Mouse (Mus musculus) hindbrain, postnatal 0 days (tissue): Measurements from ENCODE around the gene Tank. TPM values are rescaled to one million over a fixed set of nuclear protein-coding genes. Genes with fewer than 3 reads are reported as not detected.

Experiments used
- ATAC-seq: fragments of 200-750 bp; cut with Nextera tagmentation; 2 replicates; pipeline ENCODE4 v1.8.0; 2017; ENCODE audit warnings: mild to moderate bottlenecking, moderate TSS enrichment, moderate library complexity
- DNase-seq: peaks from one replicate; pipeline ENCODE4 v3.0.0-alpha.2; 2015; ENCODE audit warnings: low spot score
- H3K27ac ChIP-seq: fragments of 300-500 bp; sonication (generic); 2 replicates; pipeline ENCODE4 v1.5.1; 2014; ENCODE audit warnings: mild to moderate bottlenecking
- H3K27me3 ChIP-seq: fragments of 300-500 bp; sonication (generic); 2 replicates; pipeline ENCODE4 v1.6.1; 2014; ENCODE audit warnings: low read length, mixed read lengths; ENCODE audit not compliant: insufficient read depth
- H3K36me3 ChIP-seq: fragments of 300-500 bp; sonication (generic); 2 replicates; pipeline ENCODE4 v1.6.1; 2014; ENCODE audit warnings: low read length, mixed read lengths; ENCODE audit not compliant: insufficient read depth
- H3K4me1 ChIP-seq: fragments of 300-500 bp; sonication (generic); 2 replicates; pipeline ENCODE4 v1.6.1; 2014; ENCODE audit warnings: antibody characterized with exemption, low read length, mixed read lengths; ENCODE audit not compliant: insufficient read depth
- H3K4me2 ChIP-seq: fragments of 300-500 bp; sonication (generic); 2 replicates; pipeline ENCODE4 v1.6.1; 2014; ENCODE audit warnings: low read depth, mild to moderate bottlenecking, low read length, moderate library complexity, mixed read lengths
- H3K4me3 ChIP-seq: fragments of 300-500 bp; sonication (generic); 2 replicates; pipeline ENCODE4 v1.5.1; 2014; ENCODE audit warnings: low read length
- H3K9ac ChIP-seq: fragments of 300-500 bp; sonication (generic); replicated peaks from 2 replicates; pipeline ENCODE4 v1.6.1; 2014; ENCODE audit warnings: mild to moderate bottlenecking, low read length, moderate library complexity, mixed read lengths
- H3K9me3 ChIP-seq: fragments of 300-500 bp; sonication (generic); 2 replicates; pipeline ENCODE4 v1.6.1; 2016; ENCODE audit warnings: low read length, mixed read lengths
- CTCF ChIP-seq: IDR thresholded peaks from 2 replicates; pipeline ENCODE4 v1.5.1; 2016; ENCODE audit warnings: antibody characterized with exemption, control low read depth, low read depth
- WGBS: fragments of 180-500 bp; shearing (Covaris S2); extraction: QIAGEN DNeasy Blood & Tissue Kit; methylation state at CpG from one replicate; pipeline ENCODE4 v1.1.7; 2014; 5-methylcytosine and 5-hydroxymethylcytosine counted together
- polyA plus RNA-seq: library from polyadenylated mRNA; unstranded; fragments of >200 nt; fragmentation: Nextera tagmentation; extraction: Ambion mirVana; gene quantifications from 2 replicates; pipeline ENCODE4 v1.2.1, GENCODE M21; 2015
- total RNA-seq: library from RNA; depleted of rRNA; stranded (reverse); fragments of >200 nt; gene quantifications from 2 replicates; pipeline ENCODE4 v1.2.3, GENCODE M21; 2014

Gene Tank
- total and polyA plus RNA-seq, 2 experiments from 2014 or later = 19.2 to 25.2 TPM

DNA sequence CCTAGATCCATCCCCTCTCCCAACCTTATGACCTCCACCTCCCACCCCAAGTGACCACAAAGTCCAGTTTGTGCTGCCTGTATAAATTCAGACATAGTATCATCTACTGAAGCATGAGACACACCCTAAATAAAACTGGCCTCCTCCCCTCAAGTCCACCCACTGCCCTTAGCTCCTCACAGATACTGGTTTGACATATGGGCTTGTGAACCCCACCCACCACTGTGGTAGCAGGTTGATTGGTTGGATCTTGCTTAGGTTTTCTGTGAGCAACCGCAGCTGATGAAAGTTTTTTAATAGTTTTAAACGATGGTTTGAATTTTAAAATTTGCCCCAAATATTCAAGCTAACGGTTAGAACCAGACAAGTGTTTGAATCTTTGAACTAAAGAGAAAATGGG, 13.7 kb downstream of the Tank start:
- 92% methylated on average over 3 of the region's 3 CpGs for WGBS
- Histone ChIP-seq H3K9me3 (no peaks in the 10 kb centered on the region), H3K27ac (no peak overlapping the region), H3K36me3 (no peaks in the 10 kb centered on the region), H3K9ac (no peak overlapping the region), H3K4me1 (no peaks in the 10 kb centered on the region), H3K4me2 (no peak overlapping the region), H3K27me3 (no peaks in the 10 kb centered on the region), H3K4me3 (no peak overlapping the region)
- ATAC-seq (no peak), DNase-seq (no peak)
- TF ChIP-seq CTCF = no peak

DNA sequence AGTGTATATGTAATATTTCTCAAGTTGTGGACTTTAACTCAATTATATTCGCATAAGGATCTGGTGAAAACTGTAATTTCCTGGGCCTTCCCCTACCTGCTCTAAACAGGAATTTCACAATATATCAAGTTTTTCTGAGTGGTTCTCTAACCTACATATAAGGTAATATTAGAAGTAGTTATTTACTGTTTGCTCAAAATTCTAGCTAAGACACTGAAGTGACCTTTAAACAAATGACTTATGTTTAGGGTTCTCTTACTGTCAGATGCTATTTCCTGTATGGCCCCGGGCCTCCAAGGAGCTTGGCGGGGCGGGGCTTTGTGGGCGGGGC, 14.3 kb downstream of the Tank start:
- no peak overlapping the region for H3K27ac ChIP-seq
- WGBS = 17% methylated on average over 5 of the region's 5 CpGs
- peak overlapping the region; percentile 78 for H3K9ac ChIP-seq

DNA sequence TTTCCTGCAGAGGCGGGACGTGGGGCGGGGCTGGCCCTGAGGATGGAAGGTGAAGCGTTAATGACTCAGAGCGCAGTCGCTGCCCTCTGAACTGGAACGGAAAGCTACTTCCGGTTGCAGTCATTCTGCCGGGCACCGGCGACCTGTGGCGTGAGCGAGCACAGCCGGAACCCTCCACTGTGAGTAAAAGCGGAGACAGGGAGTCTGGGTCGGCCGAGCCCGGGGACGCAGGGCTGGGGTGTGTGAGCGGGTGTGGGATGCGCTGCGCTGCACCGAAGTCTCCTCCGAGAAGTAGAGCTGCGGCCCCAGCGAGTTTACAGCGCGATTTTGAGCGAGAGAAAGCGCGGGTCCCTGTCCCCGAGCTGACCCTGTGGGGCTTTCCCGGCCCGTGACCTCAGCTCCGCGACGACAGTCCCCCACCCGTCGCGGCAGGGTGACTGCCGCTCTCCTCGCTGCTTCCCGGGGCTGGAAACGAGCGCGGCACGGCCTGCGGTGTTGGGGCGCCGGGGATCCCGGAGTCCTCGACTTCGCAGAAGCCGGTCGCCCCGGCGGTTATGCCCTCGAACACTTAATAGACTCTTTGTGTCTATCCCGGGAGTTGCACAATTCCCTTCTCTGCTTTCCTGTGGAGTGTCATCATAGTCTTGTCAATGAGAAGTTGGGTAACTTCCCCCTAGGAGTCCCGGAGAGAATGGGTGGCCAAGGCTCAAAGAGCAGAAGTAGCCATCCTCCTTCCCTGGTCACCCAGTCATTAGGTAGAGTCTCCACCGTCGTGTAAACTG, 14.8 kb downstream of the Tank start:
- Histone ChIP-seq H3K27me3 (no peaks in the 10 kb centered on the region), H3K9me3 (no peaks in the 10 kb centered on the region), H3K4me1 (no peaks in the 10 kb centered on the region), H3K4me3 (peak overlapping the region; percentile 93), H3K36me3 (no peaks in the 10 kb centered on the region), H3K27ac (peak overlapping the region; percentile 82), H3K9ac (peak overlapping the region; percentile 78), H3K4me2 (peak overlapping the region; percentile 71)
- no peak for TF ChIP-seq CTCF
- peak; percentile 99 for ATAC-seq
- WGBS = 1% methylated on average over 62 of the region's 62 CpGs
- DNase-seq = peak; percentile 93

More for the DNA sequence above, 14.3 kb downstream of the Tank start:
- DNase-seq (no peak), ATAC-seq (peak; percentile 15)
- Histone ChIP-seq H3K4me1 (no peaks in the 10 kb centered on the region), H3K9me3 (no peaks in the 10 kb centered on the region), H3K4me2 (peak overlapping the region; percentile 71), H3K4me3 (peak overlapping the region; percentile 93), H3K27me3 (no peaks in the 10 kb centered on the region), H3K36me3 (no peaks in the 10 kb centered on the region)
- TF ChIP-seq CTCF = no peak

DNA sequence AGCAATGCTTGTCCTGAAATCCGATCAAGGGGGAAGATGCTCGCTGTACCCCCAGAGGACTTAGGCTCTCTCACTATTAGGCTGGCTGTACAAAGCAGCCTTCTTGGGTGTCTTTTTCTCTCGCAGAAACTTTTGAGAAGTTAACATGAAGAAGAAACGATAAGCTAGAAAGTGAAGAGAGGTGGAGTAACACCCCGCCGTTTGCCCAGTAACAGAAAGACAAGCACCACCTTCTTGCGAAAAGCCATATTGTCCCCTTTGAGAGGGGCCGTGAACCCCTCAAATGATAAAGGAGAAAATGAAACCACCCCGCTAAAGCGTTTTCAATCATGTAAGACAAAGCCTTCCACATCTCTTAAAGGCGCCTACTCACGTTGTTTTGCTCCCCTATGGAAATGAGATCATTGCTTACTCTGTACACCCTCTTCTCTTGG, 15.5 kb downstream of the Tank start:
- no peak for TF ChIP-seq CTCF
- Histone ChIP-seq H3K27ac (peak overlapping the region; percentile 82), H3K9ac (peak overlapping the region; percentile 78), H3K27me3 (no peaks in the 10 kb centered on the region), H3K4me3 (peak overlapping the region; percentile 93), H3K36me3 (no peaks in the 10 kb centered on the region), H3K4me2 (peak overlapping the region; percentile 71), H3K4me1 (no peaks in the 10 kb centered on the region), H3K9me3 (no peaks in the 10 kb centered on the region)
- ATAC-seq (no peak), DNase-seq (no peak)
- WGBS = 3% methylated on average over 12 of the region's 12 CpGs

DNA sequence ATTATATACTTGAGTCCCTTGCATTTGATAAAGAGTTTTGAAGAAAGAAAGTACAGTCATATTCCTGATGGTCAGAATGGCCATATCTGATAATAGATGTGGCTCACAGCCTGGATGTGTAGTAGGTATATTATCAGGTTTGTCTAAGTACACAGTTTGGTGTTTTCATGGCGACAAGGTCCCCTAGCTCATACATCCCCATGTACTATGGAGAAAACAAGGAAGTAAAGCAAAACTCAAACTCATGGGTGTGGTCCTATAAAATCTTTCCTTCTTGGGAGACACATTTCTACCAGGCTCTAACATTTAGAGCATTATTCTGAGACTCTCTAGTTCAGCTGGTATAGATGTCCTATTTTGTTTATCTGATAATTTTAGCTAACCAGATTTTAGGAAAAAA, 21.3 kb downstream of the Tank start:
- 90% methylated on average over 1 of the region's 1 CpGs for WGBS
- Histone ChIP-seq H3K9me3 (no peaks in the 10 kb centered on the region), H3K4me3 (no peak overlapping the region), H3K4me2 (no peak overlapping the region), H3K9ac (no peak overlapping the region), H3K27me3 (no peaks in the 10 kb centered on the region), H3K4me1 (no peaks in the 10 kb centered on the region), H3K27ac (no peak overlapping the region), H3K36me3 (no peaks in the 10 kb centered on the region)
- no peak for ATAC-seq
- TF ChIP-seq CTCF = no peak
- no peak for DNase-seq

DNA sequence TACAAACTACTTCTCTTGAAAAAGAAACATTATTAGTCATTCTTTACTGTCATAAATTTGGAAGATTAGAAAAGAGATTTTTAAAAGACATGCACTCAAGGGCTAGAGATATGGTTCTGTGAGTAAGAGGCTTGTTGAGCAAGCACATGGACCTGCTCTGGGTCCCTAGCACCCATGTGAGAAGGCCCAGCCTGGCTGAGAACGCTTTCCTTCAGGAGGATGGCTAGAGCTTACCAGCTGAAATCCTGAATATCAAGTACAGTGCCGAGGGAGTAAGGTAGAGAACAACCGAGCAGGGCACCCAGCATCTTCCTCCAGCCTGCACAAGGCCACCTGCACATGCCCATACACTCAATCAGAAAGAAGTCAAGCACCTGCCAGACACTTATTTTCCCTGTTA, 25.1 kb downstream of the Tank start:
- no peaks in the 10 kb centered on the region for H3K9me3 ChIP-seq
- H3K36me3 ChIP-seq = no peaks in the 10 kb centered on the region
- H3K4me1 ChIP-seq = no peaks in the 10 kb centered on the region
- TF ChIP-seq CTCF = no peak
- no peak overlapping the region for H3K27ac ChIP-seq
- ATAC-seq (no peak), DNase-seq (no peak)
- WGBS = 83% methylated on average over 3 of the region's 3 CpGs
- H3K27me3 ChIP-seq = no peaks in the 10 kb centered on the region
- H3K4me3 ChIP-seq = no peak overlapping the region
- H3K9ac ChIP-seq = no peak overlapping the region
- H3K4me2 ChIP-seq = no peak overlapping the region

DNA sequence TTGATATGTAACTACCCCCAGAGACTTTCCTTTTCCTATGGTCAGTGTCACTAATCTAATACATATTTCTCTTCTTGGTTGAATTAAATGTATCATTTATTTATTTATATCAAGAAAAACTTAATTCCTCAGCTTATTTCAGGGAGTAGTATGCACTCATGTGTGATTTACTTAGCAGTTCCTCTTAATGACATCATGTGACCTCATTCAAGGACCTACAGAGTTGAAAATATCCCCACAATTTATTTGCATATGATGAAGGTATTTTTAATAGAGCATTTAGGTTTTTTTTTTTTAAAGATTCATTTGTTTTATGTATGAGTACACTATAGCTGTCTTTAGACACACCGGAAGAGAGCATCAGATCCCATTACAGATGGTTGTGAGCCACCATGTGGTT, 28.6 kb downstream of the Tank start:
- WGBS = 97% methylated on average over 1 of the region's 1 CpGs
- ATAC-seq (no peak), DNase-seq (no peak)
- Histone ChIP-seq H3K4me3 (no peak overlapping the region), H3K36me3 (no peaks in the 10 kb centered on the region), H3K4me1 (no peaks in the 10 kb centered on the region), H3K27ac (no peak overlapping the region), H3K9me3 (no peaks in the 10 kb centered on the region), H3K9ac (no peak overlapping the region), H3K27me3 (no peaks in the 10 kb centered on the region), H3K4me2 (no peak overlapping the region)
- no peak for TF ChIP-seq CTCF
